Mouse (Mus musculus) MEL (cell line): ENCODE measurements around the gene Zfp553. TPM values are rescaled to one million over a fixed set of nuclear protein-coding genes. Genes with fewer than 3 reads are reported as not detected.

Experiments used
- DNase-seq: peaks from one replicate; pipeline ENCODE4 v3.0.0; 2011; ENCODE audit warnings: low read depth, low spot score
- H3K27ac ChIP-seq: 2 replicates; pipeline ENCODE4 v1.5.1; 2012; ENCODE audit warnings: low read depth, mild to moderate bottlenecking, control low read depth, low read length, moderate library complexity; ENCODE audit not compliant: control insufficient read depth
- H3K27me3 ChIP-seq, 2 experiments: fragments of 150-350 bp in 1 of 2; sonication (generic) in 1 of 2; 2 replicates each; pipeline ENCODE4 v1.6.1; 2012; ENCODE audit warnings: low read length in 2 of 2, mild to moderate bottlenecking in 2 of 2, improper control_type of control experiment in 1 of 2, moderate library complexity in 1 of 2; ENCODE audit not compliant: insufficient read depth in 2 of 2, control insufficient read depth in 1 of 2
- H3K36me3 ChIP-seq, 2 experiments: 2 replicates each; pipeline ENCODE4 v1.6.1; 2012 to 2014; ENCODE audit warnings: low read length in 2 of 2, improper control_type of control experiment in 1 of 2, inconsistent platforms in 1 of 2, mild to moderate bottlenecking in 1 of 2; ENCODE audit not compliant: insufficient read depth in 2 of 2, control insufficient read depth in 1 of 2
- H3K4me1 ChIP-seq, 2 experiments: fragments of 150-350 bp in 1 of 2; sonication (generic) in 1 of 2; 2 replicates each; pipeline ENCODE4 v1.6.1; 2012; ENCODE audit warnings: low read length in 2 of 2, improper control_type of control experiment in 1 of 2, mild to moderate bottlenecking in 1 of 2; ENCODE audit not compliant: insufficient read depth in 2 of 2, control insufficient read depth in 1 of 2
- H3K4me3 ChIP-seq, 2 experiments: fragments of 150-350 bp in 1 of 2; sonication (generic) in 1 of 2; 2 replicates each; pipeline ENCODE4 v1.5.1; 2012; ENCODE audit warnings: low read depth in 2 of 2, low read length in 2 of 2, mild to moderate bottlenecking in 2 of 2, moderate library complexity in 2 of 2, control low read depth in 1 of 2, improper control_type of control experiment in 1 of 2; ENCODE audit not compliant: control insufficient read depth in 1 of 2, insufficient read depth in 1 of 2
- H3K79me2 ChIP-seq: 2 replicates; pipeline ENCODE4 v1.6.1; 2012; ENCODE audit warnings: mild to moderate bottlenecking, low read length, moderate library complexity; ENCODE audit not compliant: control insufficient read depth, poor library complexity, insufficient read depth
- H3K9ac ChIP-seq: 2 replicates; pipeline ENCODE4 v1.6.1; 2012; ENCODE audit warnings: low read depth, mild to moderate bottlenecking, control low read depth, low read length, moderate library complexity; ENCODE audit not compliant: control insufficient read depth, poor library complexity, severe bottlenecking
- H3K9me3 ChIP-seq: fragments of 150-350 bp; sonication (generic); replicated peaks from 2 replicates; pipeline ENCODE4 v1.6.1; 2012; ENCODE audit warnings: mild to moderate bottlenecking, low read length, improper control_type of control experiment, moderate library complexity; ENCODE audit not compliant: insufficient read depth
- BHLHE40 ChIP-seq: IDR thresholded peaks from 2 replicates; pipeline ENCODE4 v1.6.1; 2012; ENCODE audit warnings: low read depth, mild to moderate bottlenecking, inconsistent platforms, low read length, improper control_type of control experiment, borderline replicate concordance
- CHD1 ChIP-seq: IDR thresholded peaks from 2 replicates; pipeline ENCODE4 v1.6.1; 2012; ENCODE audit warnings: low read depth, mild to moderate bottlenecking, inconsistent platforms, low read length, improper control_type of control experiment
- CHD2 ChIP-seq: IDR thresholded peaks from 2 replicates; pipeline ENCODE4 v1.6.1; 2011; ENCODE audit warnings: low read length, improper control_type of control experiment
- CTCF ChIP-seq, 3 experiments: IDR thresholded peaks in 2 of 3; conservative IDR thresholded peaks in 1 of 3; 2 replicates each; pipeline ENCODE4 v1.5.1; 2011 to 2012; ENCODE audit warnings: low read length in 3 of 3, low read depth in 2 of 3, mild to moderate bottlenecking in 2 of 3, improper control_type of control experiment in 1 of 3, inconsistent platforms in 1 of 3, mixed read lengths in 1 of 3, moderate library complexity in 1 of 3; ENCODE audit not compliant: control insufficient read depth in 1 of 3, insufficient read depth in 1 of 3, poor library complexity in 1 of 3, severe bottlenecking in 1 of 3
- E2F4 ChIP-seq: IDR thresholded peaks from 2 replicates; pipeline ENCODE4 v1.6.1; 2011; ENCODE audit warnings: low read depth, low read length, improper control_type of control experiment, borderline replicate concordance
- ETS1 ChIP-seq: IDR thresholded peaks from 2 replicates; pipeline ENCODE4 v1.6.1; 2012; ENCODE audit warnings: low read depth, mild to moderate bottlenecking, inconsistent platforms, low read length, improper control_type of control experiment, moderate library complexity
- HCFC1 ChIP-seq: IDR thresholded peaks from 2 replicates; pipeline ENCODE4 v1.6.1; 2012; ENCODE audit warnings: low read depth, mild to moderate bottlenecking, inconsistent platforms, low read length, improper control_type of control experiment, moderate library complexity
- JUND ChIP-seq: IDR thresholded peaks from 2 replicates; pipeline ENCODE4 v1.6.1; 2011; ENCODE audit warnings: low read depth, mild to moderate bottlenecking, improper control_type of control experiment, low read length
- MAX ChIP-seq: IDR thresholded peaks from 2 replicates; pipeline ENCODE4 v1.6.1; 2011; ENCODE audit warnings: low read length, improper control_type of control experiment
- MAZ ChIP-seq: IDR thresholded peaks from 2 replicates; pipeline ENCODE4 v1.6.1; 2012; ENCODE audit warnings: low read depth, mild to moderate bottlenecking, inconsistent platforms, low read length, improper control_type of control experiment
- MEF2A ChIP-seq: IDR thresholded peaks from 2 replicates; pipeline ENCODE4 v1.6.1; 2014; ENCODE audit warnings: low read depth, mild to moderate bottlenecking, inconsistent platforms, low read length, improper control_type of control experiment; ENCODE audit not compliant: poor library complexity, insufficient replicate concordance, severe bottlenecking; ENCODE audit errors: extremely low read depth
- MXI1 ChIP-seq: IDR thresholded peaks from 2 replicates; pipeline ENCODE4 v1.6.1; 2011; ENCODE audit warnings: mild to moderate bottlenecking, low read depth, low read length, improper control_type of control experiment
- POLR2A ChIP-seq, 2 experiments: IDR thresholded peaks; 2 replicates each; pipeline ENCODE4 v1.6.1; 2011 to 2012; ENCODE audit warnings: low read length in 2 of 2, mild to moderate bottlenecking in 2 of 2, control low read depth in 1 of 2, improper control_type of control experiment in 1 of 2, low read depth in 1 of 2, moderate library complexity in 1 of 2; ENCODE audit not compliant: control insufficient read depth in 1 of 2, insufficient read depth in 1 of 2, poor library complexity in 1 of 2
- RAD21 ChIP-seq: IDR thresholded peaks from 2 replicates; pipeline ENCODE4 v1.6.1; 2011; ENCODE audit warnings: mild to moderate bottlenecking, low read depth, low read length, improper control_type of control experiment
- RCOR1 ChIP-seq: IDR thresholded peaks from 2 replicates; pipeline ENCODE4 v1.6.1; 2012; ENCODE audit warnings: low read depth, mild to moderate bottlenecking, inconsistent platforms, low read length, improper control_type of control experiment
- SIN3A ChIP-seq: IDR thresholded peaks from 2 replicates; pipeline ENCODE4 v1.6.1; 2012; ENCODE audit warnings: low read length, improper control_type of control experiment, inconsistent platforms
- SMC3 ChIP-seq: IDR thresholded peaks from 2 replicates; pipeline ENCODE4 v1.6.1; 2011; ENCODE audit warnings: low read depth, low read length, improper control_type of control experiment
- TBP ChIP-seq: IDR thresholded peaks from 2 replicates; pipeline ENCODE4 v1.8.0; 2011; ENCODE audit warnings: low read depth, low read length, improper control_type of control experiment
- TCF12 ChIP-seq: IDR thresholded peaks from 2 replicates; pipeline ENCODE4 v1.6.1; 2014; ENCODE audit warnings: low read depth, mild to moderate bottlenecking, inconsistent platforms, low read length, improper control_type of control experiment, moderate library complexity
- UBTF ChIP-seq: IDR thresholded peaks from 2 replicates; pipeline ENCODE4 v1.6.1; 2012; ENCODE audit warnings: low read depth, mild to moderate bottlenecking, inconsistent platforms, low read length, improper control_type of control experiment, moderate library complexity, borderline replicate concordance; ENCODE audit not compliant: insufficient read depth
- ZC3H11A ChIP-seq: IDR thresholded peaks from 2 replicates; pipeline ENCODE4 v1.6.1; 2012; ENCODE audit warnings: low read depth, mild to moderate bottlenecking, inconsistent platforms, low read length, improper control_type of control experiment
- ZKSCAN1 ChIP-seq: IDR thresholded peaks from 2 replicates; pipeline ENCODE4 v1.6.1; 2012; ENCODE audit warnings: low read depth, mild to moderate bottlenecking, inconsistent platforms, low read length, improper control_type of control experiment, moderate library complexity
- ZMIZ1 ChIP-seq: IDR thresholded peaks from 2 replicates; pipeline ENCODE4 v1.6.1; 2012; ENCODE audit warnings: low read depth, mild to moderate bottlenecking, inconsistent platforms, low read length, improper control_type of control experiment, moderate library complexity
- ZNF384 ChIP-seq: IDR thresholded peaks from 2 replicates; pipeline ENCODE4 v1.6.1; 2012; ENCODE audit warnings: low read depth, mild to moderate bottlenecking, inconsistent platforms, low read length, improper control_type of control experiment
- polyA plus RNA-seq, 2 experiments: library from polyadenylated mRNA; stranded (reverse) in 1 of 2; unstranded in 1 of 2; fragments of >175 nt in 1 of 2; fragments of >200 nt in 1 of 2; gene quantifications; 2 replicates each; pipeline versions ENCODE4 v1.2.1 to v1.2.4; 2012; ENCODE audit warnings: low replicate concordance in 2 of 2, low read depth in 1 of 2; ENCODE audit not compliant: insufficient read length in 2 of 2, insufficient read depth in 1 of 2, missing spikeins in 1 of 2
- total RNA-seq: library from RNA; depleted of rRNA; stranded (reverse); fragments of 300-350 nt; gene quantifications from 2 replicates; pipeline ENCODE4 v1.2.3, GENCODE M21; 2012

Gene Zfp553
- total and polyA plus RNA-seq, 3 experiments: 14.6 to 19.0 TPM; not detected in 1

DNA sequence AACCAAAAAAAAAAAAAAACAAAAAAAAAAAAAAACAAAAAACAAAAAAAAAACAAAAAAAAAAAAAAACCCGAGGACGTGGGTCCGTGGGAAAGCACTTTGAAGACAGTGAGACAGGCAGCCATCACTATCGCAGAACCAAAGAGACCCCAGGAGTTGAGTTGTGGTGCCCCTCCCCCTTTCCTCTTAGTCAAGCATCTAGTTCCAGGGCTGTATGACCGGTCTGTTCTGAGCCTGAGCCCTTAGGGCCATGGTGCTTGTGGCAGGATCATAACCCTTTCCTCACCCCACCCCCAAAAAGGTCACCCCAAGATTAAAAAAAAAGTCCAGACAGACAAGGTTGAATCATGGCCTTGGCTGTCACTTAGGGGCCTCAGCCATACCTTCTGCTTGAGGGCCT, 16.6 kb upstream of the Zfp553 start:
- H3K4me3 ChIP-seq: no peak overlapping the region
- 0 out of 2 replicates have a peak, but pooled peaks have one; percentile 35 for TF ChIP-seq ZNF384
- TF ChIP-seq E2F4: no peak
- TF ChIP-seq ZMIZ1: no peak

DNA sequence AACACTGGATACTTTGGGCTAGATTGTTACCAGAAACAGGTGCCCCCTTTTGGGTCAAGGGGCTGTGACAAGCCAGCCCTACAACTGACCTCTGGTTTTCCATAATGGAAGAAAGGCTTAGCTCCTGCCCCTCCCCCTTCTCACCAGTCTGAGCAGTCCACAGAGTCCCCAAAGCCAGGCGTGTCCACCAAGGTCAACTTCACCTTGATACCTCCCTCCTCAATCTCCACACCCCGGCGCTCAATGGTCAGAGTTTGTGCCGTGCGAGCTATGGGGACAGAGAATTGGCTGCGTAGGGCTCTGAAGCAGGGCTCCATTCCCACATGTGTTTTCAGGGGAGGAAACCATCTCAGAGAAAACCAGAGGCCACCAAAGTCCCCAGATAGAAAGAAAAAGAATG, 15.4 kb upstream of the Zfp553 start:
- Histone ChIP-seq H3K9me3 (no peaks in the 10 kb centered on the region), H3K4me1 (peaks cover 23 to 41% of the 10 kb centered on the region in 2 experiments), H3K27me3 (no peaks in the 10 kb centered on the region), H3K27ac (peak overlapping the region; percentile 91), H3K4me3 (peak overlapping the region; percentile 32 to 34), H3K36me3 (peaks cover 0 to 22% of the 10 kb centered on the region in 2 experiments; a peak in 2 of 4 replicates), H3K79me2 (peaks cover 3% of the 10 kb centered on the region)
- DNase-seq: no peak
- TF ChIP-seq ETS1 (no peak), MXI1 (0 out of 2 replicates have a peak, but pooled peaks have one; percentile 37)
- TF ChIP-seq, all 39 proteins: peak for 1
- H3K9ac ChIP-seq: peak overlapping the region; percentile 67

More for the DNA sequence above, 16.6 kb upstream of the Zfp553 start:
- peaks cover 3% of the 10 kb centered on the region for H3K79me2 ChIP-seq
- H3K36me3 ChIP-seq: peaks cover 0 to 22% of the 10 kb centered on the region in 2 experiments; a peak in 2 of 4 replicates
- no peak overlapping the region for H3K9ac ChIP-seq
- no peaks in the 10 kb centered on the region for H3K27me3 ChIP-seq
- no peaks in the 10 kb centered on the region for H3K9me3 ChIP-seq
- H3K4me1 ChIP-seq: peaks cover 23 to 41% of the 10 kb centered on the region in 2 experiments
- DNase-seq: no peak
- H3K27ac ChIP-seq: no peak overlapping the region

DNA sequence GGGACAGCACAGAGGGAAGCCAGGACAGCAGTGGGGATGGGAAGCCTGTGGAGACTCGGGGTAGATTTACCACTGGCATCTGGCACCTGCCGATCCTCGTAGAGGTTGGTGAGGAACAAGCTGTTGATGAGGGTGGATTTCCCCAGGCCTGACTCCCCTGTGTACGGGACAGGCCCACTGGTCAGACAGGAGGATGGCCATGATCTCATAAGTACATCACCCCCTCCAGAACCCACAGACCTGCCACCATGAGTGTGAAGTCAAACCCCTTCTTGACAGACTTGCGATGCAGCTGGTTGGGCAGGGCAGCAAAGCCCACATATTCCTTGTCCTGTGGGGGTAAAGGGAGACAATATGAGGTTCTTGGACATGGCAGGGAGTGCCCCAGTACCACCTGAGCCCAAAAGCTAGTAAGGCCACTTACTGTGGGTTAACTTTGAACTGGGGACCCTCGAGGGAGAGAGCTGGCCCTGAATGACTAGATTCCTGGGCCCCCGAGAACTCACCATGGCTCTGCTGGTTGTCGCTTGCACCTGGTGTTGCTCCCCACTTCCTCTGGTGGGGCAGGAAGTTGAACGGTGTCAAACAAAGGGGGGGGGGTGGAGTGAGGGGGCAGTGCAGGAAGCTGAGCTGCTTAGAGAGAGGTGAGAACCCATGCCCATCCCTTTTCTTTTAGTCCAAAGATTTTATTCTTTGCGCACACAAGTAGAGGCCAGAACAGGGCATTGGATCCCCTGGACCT, 14.8 kb upstream of the Zfp553 start:
- H3K4me1 ChIP-seq: peaks cover 23 to 39% of the 10 kb centered on the region in 2 experiments
- H3K4me3 ChIP-seq: peak overlapping the region; percentile 32 to 34
- peak; percentile 75 for DNase-seq
- H3K9ac ChIP-seq: peak overlapping the region; percentile 67
- H3K36me3 ChIP-seq: peaks cover 0 to 21% of the 10 kb centered on the region in 2 experiments; a peak in 2 of 4 replicates
- no peaks in the 10 kb centered on the region for H3K9me3 ChIP-seq
- H3K27me3 ChIP-seq: no peaks in the 10 kb centered on the region
- peaks cover 3% of the 10 kb centered on the region for H3K79me2 ChIP-seq
- peak overlapping the region; percentile 91 for H3K27ac ChIP-seq
- TF ChIP-seq ZKSCAN1: no peak
- no peak for TF ChIP-seq MEF2A
- TF ChIP-seq CHD2: no peak
- no peak; the same call in 1 of the 2 replicates for TF ChIP-seq TCF12
- TF ChIP-seq SMC3: no peak
- 0 out of 2 replicates have a peak, but pooled peaks have one; percentile 12 for TF ChIP-seq HCFC1
- no peak for TF ChIP-seq BHLHE40
- TF ChIP-seq ETS1: no peak
- no peak for TF ChIP-seq RCOR1
- TF ChIP-seq ZC3H11A: no peak
- TF ChIP-seq ZNF384: no peak
- no peak for TF ChIP-seq JUND
- no peak for TF ChIP-seq MAX
- no peak for TF ChIP-seq UBTF
- TF ChIP-seq MAZ: peak; percentile 84; the same call in 1 of the 2 replicates
- TF ChIP-seq SIN3A: no peak
- no peak for TF ChIP-seq TBP
- no peak for TF ChIP-seq CTCF (IDR thresholded peaks at IDR 0.05 in 2 of 3, conservative IDR thresholded peaks at IDR 0.05 in 1 of 3; ENCODE audit: control insufficient read depth in 1 of 3, insufficient read depth in 1 of 3, low read depth in 2 of 3, low read length in 3 of 3, poor library complexity in 1 of 3, severe bottlenecking in 1 of 3)
- peak; percentile 13 to 38; a peak in 1 of 4 replicates for TF ChIP-seq POLR2A (IDR thresholded peaks at IDR 0.05; ENCODE audit: control insufficient read depth in 1 of 2, insufficient read depth in 1 of 2, low read depth in 1 of 2, low read length in 2 of 2, poor library complexity in 1 of 2)
- no peak for TF ChIP-seq CHD1
- no peak for TF ChIP-seq RAD21
